Mouse (Mus musculus) ovary, adult 10 weeks (tissue): ENCODE measurements around the gene Gnrhr. TPM values are rescaled to one million over a fixed set of nuclear protein-coding genes. Genes with fewer than 3 reads are reported as not detected.

Experiments used
- polyA plus RNA-seq: library from polyadenylated mRNA; stranded (reverse); fragments of 350-450 nt; fragmentation: Illumina TruSeq; extraction: RNeasy Lipid Tissue Mini Kit (QIAGEN cat#74804); gene quantifications from one replicate; pipeline ENCODE4 v1.2.3, GENCODE M21; 2014

The Gnrhr gene
- polyA plus RNA-seq, result 2.3 TPM

DNA sequence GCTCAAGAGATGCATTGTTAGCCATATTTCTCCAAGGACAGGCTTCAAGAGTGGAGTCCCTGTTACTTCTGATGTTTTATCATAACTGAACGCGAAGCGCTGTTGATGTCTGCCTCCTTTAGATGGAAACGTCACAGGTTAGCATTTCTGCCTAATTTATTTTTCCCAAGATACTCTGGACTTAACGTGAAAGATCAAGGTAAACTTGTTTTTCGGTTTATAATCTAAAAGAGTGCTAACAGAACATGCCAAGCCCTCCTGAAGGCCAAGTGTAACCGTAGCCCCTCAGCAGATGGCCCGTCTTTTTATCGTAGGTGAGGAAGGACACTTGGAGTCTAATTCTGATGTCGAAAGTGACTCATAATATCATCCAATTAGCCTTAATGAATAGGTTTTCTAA lies at the start of gene Gnrhr:
Gene Gnrhr, minus strand, starts transcription at position 101 of the 400 bp plus-strand sequence.

DNA sequence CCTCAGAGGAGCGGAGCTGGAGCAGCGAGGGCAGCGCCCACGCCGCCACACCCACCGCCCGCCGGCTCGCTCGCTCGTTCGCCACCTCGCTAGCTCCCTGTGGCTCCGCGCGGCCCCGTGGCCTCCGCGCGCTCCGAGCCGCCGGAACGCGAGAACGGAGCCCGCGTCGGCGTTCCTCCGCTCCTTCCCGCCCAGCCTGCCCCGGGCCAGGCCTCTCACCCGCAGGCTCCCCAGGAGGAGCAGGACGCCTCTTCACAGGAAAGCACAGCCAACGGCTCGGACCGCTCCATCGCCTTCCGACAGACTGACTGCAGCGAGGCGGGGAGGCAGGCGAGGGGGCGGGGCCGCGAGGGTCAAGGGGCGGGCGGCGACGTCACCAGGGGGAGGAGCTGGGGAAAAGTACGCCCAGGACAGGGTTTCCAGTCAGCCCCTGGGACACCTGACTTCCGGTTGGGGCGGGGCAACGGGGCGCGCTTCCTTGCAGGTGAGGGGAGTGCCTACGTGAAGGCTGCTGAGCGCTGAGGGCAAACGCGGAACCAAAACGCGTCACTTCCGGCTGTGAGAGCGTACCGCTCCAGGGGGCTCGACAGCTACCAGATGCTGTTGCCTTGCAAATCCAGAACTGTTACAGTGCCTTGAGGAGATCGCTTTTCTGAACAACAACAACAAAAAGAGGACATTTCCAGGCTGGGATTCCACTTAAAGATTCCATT lies 25.1 kb downstream of the Gnrhr start, which contains the start of gene Uba6:
Gene Uba6, minus strand, starts transcription at position 355 of the 713 bp plus-strand sequence.

Other genes with a start within 250 kb of the Gnrhr start
- 52.9 TPM for gene Cenpc1, start 132.3 kb downstream of the Gnrhr start, polyA plus RNA-seq
- 3.6 TPM for gene Stap1, start 126.2 kb downstream of the Gnrhr start, polyA plus RNA-seq
- gene Uba6, start 25.1 kb downstream of the Gnrhr start, polyA plus RNA-seq, result 93.8 TPM
- not detected for gene Tmprss11c, start 91.4 kb upstream of the Gnrhr start, polyA plus RNA-seq
- not detected for gene Tmprss11d, start 175.5 kb upstream of the Gnrhr start, polyA plus RNA-seq